Mouse (Mus musculus) CH12.LX (cell line): ENCODE measurements around the gene Agpat2.

Experiments
- CTCF ChIP-seq, 2 experiments: IDR thresholded peaks in 1 of 2; conservative IDR thresholded peaks in 1 of 2; 2 replicates each; pipeline ENCODE4 v1.5.1; 2011 to 2012; ENCODE audit warnings: low read depth in 2 of 2, low read length in 2 of 2, improper control_type of control experiment in 1 of 2, inconsistent platforms in 1 of 2, mild to moderate bottlenecking in 1 of 2, moderate library complexity in 1 of 2
- E2F4 ChIP-seq: IDR thresholded peaks from 2 replicates; pipeline ENCODE4 v1.6.1; 2011; ENCODE audit warnings: low read depth, low read length, improper control_type of control experiment; ENCODE audit not compliant: insufficient replicate concordance
- EP300 ChIP-seq: IDR thresholded peaks from 2 replicates; pipeline ENCODE4 v1.6.1; 2011; ENCODE audit warnings: low read length, improper control_type of control experiment
- JUND ChIP-seq: conservative IDR thresholded peaks from 2 replicates; pipeline ENCODE4 v1.6.1; 2011; ENCODE audit warnings: low read depth, low read length, improper control_type of control experiment
- MAX ChIP-seq: IDR thresholded peaks from 2 replicates; pipeline ENCODE4 v1.6.1; 2011; ENCODE audit warnings: low read length, improper control_type of control experiment
- NELFE ChIP-seq: IDR thresholded peaks from 2 replicates; pipeline ENCODE4 v1.6.1; 2011; ENCODE audit warnings: low read depth, low read length, improper control_type of control experiment
- POLR2A ChIP-seq: IDR thresholded peaks from 2 replicates; pipeline ENCODE4 v1.6.1; 2011; ENCODE audit warnings: low read depth, mild to moderate bottlenecking, improper control_type of control experiment, low read length
- TBP ChIP-seq: conservative IDR thresholded peaks from 2 replicates; pipeline ENCODE4 v1.6.1; 2011; ENCODE audit warnings: low read depth, low read length, improper control_type of control experiment
- USF1 ChIP-seq: IDR thresholded peaks from 2 replicates; pipeline ENCODE4 v1.6.1; 2014; ENCODE audit warnings: low read depth, mild to moderate bottlenecking, inconsistent platforms, low read length, improper control_type of control experiment
- ZKSCAN1 ChIP-seq: IDR thresholded peaks from 2 replicates; pipeline ENCODE4 v1.6.1; 2012; ENCODE audit warnings: low read depth, inconsistent platforms, low read length, improper control_type of control experiment, borderline replicate concordance
- ZMIZ1 ChIP-seq: IDR thresholded peaks from 2 replicates; pipeline ENCODE4 v1.6.1; 2012; ENCODE audit warnings: low read depth, mild to moderate bottlenecking, inconsistent platforms, low read length, improper control_type of control experiment
- ZNF384 ChIP-seq: IDR thresholded peaks from 2 replicates; pipeline ENCODE4 v1.6.1; 2012; ENCODE audit warnings: low read depth, low read length, improper control_type of control experiment, inconsistent platforms

DNA sequence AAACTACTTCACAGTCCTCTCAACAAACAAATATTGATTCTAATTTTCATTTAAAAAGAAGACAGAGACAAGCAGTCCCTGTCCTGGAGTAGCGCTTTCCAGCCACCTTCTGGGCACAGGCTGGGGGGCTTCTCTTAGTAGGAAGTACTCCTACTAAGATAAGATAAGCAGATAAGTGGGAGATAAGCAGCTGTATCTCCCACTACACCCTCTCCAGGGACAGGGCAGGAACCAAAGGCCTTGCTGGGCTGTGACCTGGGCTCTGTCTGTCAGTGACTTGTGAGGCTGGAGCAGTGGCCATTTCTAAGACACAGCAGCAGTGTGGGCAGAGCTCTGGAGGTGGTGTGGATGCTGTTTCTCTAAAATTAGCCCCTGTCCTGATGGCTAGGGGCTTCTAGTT lies 28.8 kb downstream of the Agpat2 start:
- TF ChIP-seq POLR2A, result no peak
- no peak for TF ChIP-seq ZKSCAN1
- TF ChIP-seq CTCF (conservative IDR thresholded peaks at IDR 0.05 in 1 of 2, IDR thresholded peaks at IDR 0.05 in 1 of 2; ENCODE audit: low read depth in 2 of 2, low read length in 2 of 2), result no peak
- no peak for TF ChIP-seq E2F4
- TF ChIP-seq USF1, result no peak
- TF ChIP-seq ZMIZ1, result no peak
- no peak for TF ChIP-seq NELFE
- no peak for TF ChIP-seq MAX
- TF ChIP-seq ZNF384, result no peak
- no peak for TF ChIP-seq TBP
- no peak for TF ChIP-seq EP300
- no peak for TF ChIP-seq JUND
